Mouse (Mus musculus) MEL (cell line): ENCODE measurements around the gene Siva1. TPM values are rescaled to one million over a fixed set of nuclear protein-coding genes. Genes with fewer than 3 reads are reported as not detected.

ENCODE experiments used
- DNase-seq: peaks from one replicate; pipeline ENCODE4 v3.0.0; 2011; ENCODE audit warnings: low read depth, low spot score
- H3K27ac ChIP-seq: 2 replicates; pipeline ENCODE4 v1.5.1; 2012; ENCODE audit warnings: low read depth, mild to moderate bottlenecking, control low read depth, low read length, moderate library complexity; ENCODE audit not compliant: control insufficient read depth
- H3K27me3 ChIP-seq, 2 experiments: fragments of 150-350 bp in 1 of 2; sonication (generic) in 1 of 2; 2 replicates each; pipeline ENCODE4 v1.6.1; 2012; ENCODE audit warnings: low read length in 2 of 2, mild to moderate bottlenecking in 2 of 2, improper control_type of control experiment in 1 of 2, moderate library complexity in 1 of 2; ENCODE audit not compliant: insufficient read depth in 2 of 2, control insufficient read depth in 1 of 2
- H3K36me3 ChIP-seq, 2 experiments: 2 replicates each; pipeline ENCODE4 v1.6.1; 2012 to 2014; ENCODE audit warnings: low read length in 2 of 2, improper control_type of control experiment in 1 of 2, inconsistent platforms in 1 of 2, mild to moderate bottlenecking in 1 of 2; ENCODE audit not compliant: insufficient read depth in 2 of 2, control insufficient read depth in 1 of 2
- H3K4me1 ChIP-seq, 2 experiments: fragments of 150-350 bp in 1 of 2; sonication (generic) in 1 of 2; 2 replicates each; pipeline ENCODE4 v1.6.1; 2012; ENCODE audit warnings: low read length in 2 of 2, improper control_type of control experiment in 1 of 2, mild to moderate bottlenecking in 1 of 2; ENCODE audit not compliant: insufficient read depth in 2 of 2, control insufficient read depth in 1 of 2
- H3K4me3 ChIP-seq, 2 experiments: fragments of 150-350 bp in 1 of 2; sonication (generic) in 1 of 2; 2 replicates each; pipeline ENCODE4 v1.5.1; 2012; ENCODE audit warnings: low read depth in 2 of 2, low read length in 2 of 2, mild to moderate bottlenecking in 2 of 2, moderate library complexity in 2 of 2, control low read depth in 1 of 2, improper control_type of control experiment in 1 of 2; ENCODE audit not compliant: control insufficient read depth in 1 of 2, insufficient read depth in 1 of 2
- H3K79me2 ChIP-seq: 2 replicates; pipeline ENCODE4 v1.6.1; 2012; ENCODE audit warnings: mild to moderate bottlenecking, low read length, moderate library complexity; ENCODE audit not compliant: control insufficient read depth, poor library complexity, insufficient read depth
- H3K9ac ChIP-seq: 2 replicates; pipeline ENCODE4 v1.6.1; 2012; ENCODE audit warnings: low read depth, mild to moderate bottlenecking, control low read depth, low read length, moderate library complexity; ENCODE audit not compliant: control insufficient read depth, poor library complexity, severe bottlenecking
- H3K9me3 ChIP-seq: fragments of 150-350 bp; sonication (generic); replicated peaks from 2 replicates; pipeline ENCODE4 v1.6.1; 2012; ENCODE audit warnings: mild to moderate bottlenecking, low read length, improper control_type of control experiment, moderate library complexity; ENCODE audit not compliant: insufficient read depth
- BHLHE40 ChIP-seq: IDR thresholded peaks from 2 replicates; pipeline ENCODE4 v1.6.1; 2012; ENCODE audit warnings: low read depth, mild to moderate bottlenecking, inconsistent platforms, low read length, improper control_type of control experiment, borderline replicate concordance
- CHD1 ChIP-seq: IDR thresholded peaks from 2 replicates; pipeline ENCODE4 v1.6.1; 2012; ENCODE audit warnings: low read depth, mild to moderate bottlenecking, inconsistent platforms, low read length, improper control_type of control experiment
- CHD2 ChIP-seq: IDR thresholded peaks from 2 replicates; pipeline ENCODE4 v1.6.1; 2011; ENCODE audit warnings: low read length, improper control_type of control experiment
- CTCF ChIP-seq, 3 experiments: IDR thresholded peaks in 2 of 3; conservative IDR thresholded peaks in 1 of 3; 2 replicates each; pipeline ENCODE4 v1.5.1; 2011 to 2012; ENCODE audit warnings: low read length in 3 of 3, low read depth in 2 of 3, mild to moderate bottlenecking in 2 of 3, improper control_type of control experiment in 1 of 3, inconsistent platforms in 1 of 3, mixed read lengths in 1 of 3, moderate library complexity in 1 of 3; ENCODE audit not compliant: control insufficient read depth in 1 of 3, insufficient read depth in 1 of 3, poor library complexity in 1 of 3, severe bottlenecking in 1 of 3
- E2F4 ChIP-seq: IDR thresholded peaks from 2 replicates; pipeline ENCODE4 v1.6.1; 2011; ENCODE audit warnings: low read depth, low read length, improper control_type of control experiment, borderline replicate concordance
- EP300 ChIP-seq, 2 experiments: IDR thresholded peaks; 2 replicates each; pipeline ENCODE4 v1.6.1; 2011; ENCODE audit warnings: improper control_type of control experiment in 2 of 2, low read length in 2 of 2, low read depth in 1 of 2, mild to moderate bottlenecking in 1 of 2
- GABPA ChIP-seq: IDR thresholded peaks from 2 replicates; pipeline ENCODE4 v1.6.1; 2012; ENCODE audit warnings: low read depth, mild to moderate bottlenecking, inconsistent platforms, low read length, improper control_type of control experiment, moderate library complexity
- HCFC1 ChIP-seq: IDR thresholded peaks from 2 replicates; pipeline ENCODE4 v1.6.1; 2012; ENCODE audit warnings: low read depth, mild to moderate bottlenecking, inconsistent platforms, low read length, improper control_type of control experiment, moderate library complexity
- KAT2A ChIP-seq: conservative IDR thresholded peaks from 2 replicates; pipeline ENCODE4 v1.6.1; 2012; ENCODE audit warnings: low read depth, low read length, improper control_type of control experiment, inconsistent platforms
- MAFK ChIP-seq: IDR thresholded peaks from 2 replicates; pipeline ENCODE4 v1.6.1; 2011; ENCODE audit warnings: low read depth, mild to moderate bottlenecking, low read length, improper control_type of control experiment, borderline replicate concordance
- MAX ChIP-seq: IDR thresholded peaks from 2 replicates; pipeline ENCODE4 v1.6.1; 2011; ENCODE audit warnings: low read length, improper control_type of control experiment
- MAZ ChIP-seq: IDR thresholded peaks from 2 replicates; pipeline ENCODE4 v1.6.1; 2012; ENCODE audit warnings: low read depth, mild to moderate bottlenecking, inconsistent platforms, low read length, improper control_type of control experiment
- MEF2A ChIP-seq: IDR thresholded peaks from 2 replicates; pipeline ENCODE4 v1.6.1; 2014; ENCODE audit warnings: low read depth, mild to moderate bottlenecking, inconsistent platforms, low read length, improper control_type of control experiment; ENCODE audit not compliant: poor library complexity, insufficient replicate concordance, severe bottlenecking; ENCODE audit errors: extremely low read depth
- MXI1 ChIP-seq: IDR thresholded peaks from 2 replicates; pipeline ENCODE4 v1.6.1; 2011; ENCODE audit warnings: mild to moderate bottlenecking, low read depth, low read length, improper control_type of control experiment
- MYB ChIP-seq: IDR thresholded peaks from 2 replicates; pipeline ENCODE4 v1.6.1; 2011; ENCODE audit warnings: mild to moderate bottlenecking, low read depth, low read length, improper control_type of control experiment
- MYC ChIP-seq: IDR thresholded peaks from 2 replicates; pipeline ENCODE4 v1.6.1; 2011; ENCODE audit warnings: low read depth, mild to moderate bottlenecking, low read length, improper control_type of control experiment, moderate library complexity
- NELFE ChIP-seq: IDR thresholded peaks from 2 replicates; pipeline ENCODE4 v1.6.1; 2011; ENCODE audit warnings: low read depth, low read length, improper control_type of control experiment
- NRF1 ChIP-seq: IDR thresholded peaks from 2 replicates; pipeline ENCODE4 v1.6.1; 2014; ENCODE audit warnings: low read depth, mild to moderate bottlenecking, inconsistent platforms, low read length, improper control_type of control experiment, moderate library complexity; ENCODE audit not compliant: poor library complexity, insufficient read depth, severe bottlenecking
- POLR2A ChIP-seq, 2 experiments: IDR thresholded peaks; 2 replicates each; pipeline ENCODE4 v1.6.1; 2011 to 2012; ENCODE audit warnings: low read length in 2 of 2, mild to moderate bottlenecking in 2 of 2, control low read depth in 1 of 2, improper control_type of control experiment in 1 of 2, low read depth in 1 of 2, moderate library complexity in 1 of 2; ENCODE audit not compliant: control insufficient read depth in 1 of 2, insufficient read depth in 1 of 2, poor library complexity in 1 of 2
- POLR2AphosphoS2 ChIP-seq: IDR thresholded peaks from 2 replicates; pipeline ENCODE4 v1.6.1; 2011; ENCODE audit warnings: low read length, improper control_type of control experiment
- POLR2AphosphoS5 ChIP-seq: IDR thresholded peaks from 2 replicates; pipeline ENCODE4 v1.6.1; 2012; ENCODE audit warnings: low read depth, borderline replicate concordance, mild to moderate bottlenecking, inconsistent platforms, low read length, moderate library complexity, mixed read lengths
- RAD21 ChIP-seq: IDR thresholded peaks from 2 replicates; pipeline ENCODE4 v1.6.1; 2011; ENCODE audit warnings: mild to moderate bottlenecking, low read depth, low read length, improper control_type of control experiment
- RCOR1 ChIP-seq: IDR thresholded peaks from 2 replicates; pipeline ENCODE4 v1.6.1; 2012; ENCODE audit warnings: low read depth, mild to moderate bottlenecking, inconsistent platforms, low read length, improper control_type of control experiment
- SIN3A ChIP-seq: IDR thresholded peaks from 2 replicates; pipeline ENCODE4 v1.6.1; 2012; ENCODE audit warnings: low read length, improper control_type of control experiment, inconsistent platforms
- SMC3 ChIP-seq: IDR thresholded peaks from 2 replicates; pipeline ENCODE4 v1.6.1; 2011; ENCODE audit warnings: low read depth, low read length, improper control_type of control experiment
- TBP ChIP-seq: IDR thresholded peaks from 2 replicates; pipeline ENCODE4 v1.8.0; 2011; ENCODE audit warnings: low read depth, low read length, improper control_type of control experiment
- TCF12 ChIP-seq: IDR thresholded peaks from 2 replicates; pipeline ENCODE4 v1.6.1; 2014; ENCODE audit warnings: low read depth, mild to moderate bottlenecking, inconsistent platforms, low read length, improper control_type of control experiment, moderate library complexity
- UBTF ChIP-seq: IDR thresholded peaks from 2 replicates; pipeline ENCODE4 v1.6.1; 2012; ENCODE audit warnings: low read depth, mild to moderate bottlenecking, inconsistent platforms, low read length, improper control_type of control experiment, moderate library complexity, borderline replicate concordance; ENCODE audit not compliant: insufficient read depth
- USF1 ChIP-seq: IDR thresholded peaks from 2 replicates; pipeline ENCODE4 v1.6.1; 2014; ENCODE audit warnings: low read depth, mild to moderate bottlenecking, inconsistent platforms, low read length, improper control_type of control experiment, moderate library complexity
- ZC3H11A ChIP-seq: IDR thresholded peaks from 2 replicates; pipeline ENCODE4 v1.6.1; 2012; ENCODE audit warnings: low read depth, mild to moderate bottlenecking, inconsistent platforms, low read length, improper control_type of control experiment
- ZKSCAN1 ChIP-seq: IDR thresholded peaks from 2 replicates; pipeline ENCODE4 v1.6.1; 2012; ENCODE audit warnings: low read depth, mild to moderate bottlenecking, inconsistent platforms, low read length, improper control_type of control experiment, moderate library complexity
- polyA plus RNA-seq, 2 experiments: library from polyadenylated mRNA; stranded (reverse) in 1 of 2; unstranded in 1 of 2; fragments of >175 nt in 1 of 2; fragments of >200 nt in 1 of 2; gene quantifications; 2 replicates each; pipeline versions ENCODE4 v1.2.1 to v1.2.4; 2012; ENCODE audit warnings: low replicate concordance in 2 of 2, low read depth in 1 of 2; ENCODE audit not compliant: insufficient read length in 2 of 2, insufficient read depth in 1 of 2, missing spikeins in 1 of 2
- total RNA-seq: library from RNA; depleted of rRNA; stranded (reverse); fragments of 300-350 nt; gene quantifications from 2 replicates; pipeline ENCODE4 v1.2.3, GENCODE M21; 2012

Gene Siva1
- total and polyA plus RNA-seq, 3 experiments: 531 to 659 TPM; not detected in 1

DNA sequence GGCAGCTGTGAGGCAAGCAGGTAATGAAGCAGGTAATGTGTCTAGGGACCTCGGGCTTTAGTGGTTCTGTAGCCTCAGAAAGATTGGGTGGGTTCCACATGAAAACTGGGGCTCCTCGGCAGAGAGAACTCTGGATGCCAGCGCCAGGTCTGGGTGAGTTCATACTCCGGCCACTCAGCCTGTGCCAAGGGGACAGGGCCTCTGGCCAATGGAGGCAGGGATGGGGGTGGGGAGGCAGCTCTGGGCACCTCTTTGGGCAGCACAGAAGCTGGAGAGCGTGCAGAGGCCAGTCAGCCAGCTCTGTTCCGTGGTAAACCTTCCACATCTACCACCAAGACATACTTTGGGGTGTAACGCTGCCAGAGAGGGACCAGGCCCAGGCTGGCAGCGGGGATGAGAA lies 46.9 kb upstream of the Siva1 start:
- Histone ChIP-seq H3K4me1 (peaks cover 41 to 54% of the 10 kb centered on the region in 2 experiments), H3K4me3 (no peak overlapping the region), H3K27me3 (no peaks in the 10 kb centered on the region), H3K79me2 (peaks cover 15% of the 10 kb centered on the region), H3K9me3 (no peaks in the 10 kb centered on the region), H3K27ac (no peak overlapping the region), H3K36me3 (peaks cover 6 to 44% of the 10 kb centered on the region in 2 experiments; a peak in 3 of 4 replicates), H3K9ac (no peak overlapping the region)
- DNase-seq: no peak
- TF ChIP-seq GABPA (no peak), E2F4 (no peak), USF1 (no peak)

DNA sequence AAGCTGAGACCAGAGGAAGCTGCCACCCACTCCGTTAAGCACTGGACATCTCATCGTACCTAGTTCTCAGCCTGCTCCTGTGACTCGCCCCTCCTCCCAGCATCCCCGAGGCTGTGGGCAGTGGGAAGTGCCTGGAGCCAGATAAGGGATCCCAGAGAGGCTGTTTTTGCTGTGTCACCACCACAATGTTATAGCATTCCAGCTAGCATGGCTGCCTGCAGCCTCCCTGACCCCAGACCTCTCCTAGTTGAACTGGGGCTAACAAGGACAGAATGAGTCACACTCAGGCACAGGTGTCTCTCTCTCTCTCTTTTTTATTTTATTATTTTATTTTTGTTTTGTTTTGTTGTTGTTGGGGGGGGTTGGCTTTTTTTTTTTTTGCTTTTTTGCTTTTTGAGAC lies 45.3 kb upstream of the Siva1 start:
- peak; percentile 99 for DNase-seq
- Histone ChIP-seq H3K9ac (peak overlapping the region; percentile 21), H3K4me3 (no peak overlapping the region; a peak in 1 of 4 replicates), H3K4me1 (peaks cover 35 to 43% of the 10 kb centered on the region in 2 experiments), H3K79me2 (peaks cover 15% of the 10 kb centered on the region), H3K9me3 (no peaks in the 10 kb centered on the region), H3K27ac (peak overlapping the region; percentile 67), H3K36me3 (peaks cover 6 to 38% of the 10 kb centered on the region in 2 experiments; a peak in 3 of 4 replicates), H3K27me3 (no peaks in the 10 kb centered on the region)
- TF ChIP-seq POLR2AphosphoS2 (no peak; the same call in none of the 2 replicates), MEF2A (no peak), MXI1 (peak; percentile 85), POLR2A (IDR thresholded peaks at IDR 0.05; ENCODE audit: control insufficient read depth in 1 of 2, insufficient read depth in 1 of 2, low read depth in 1 of 2, low read length in 2 of 2, poor library complexity in 1 of 2) (peak in 1 of 2 experiments; percentile 72; a peak in 1 of 4 replicates), NRF1 (no peak), E2F4 (0 out of 2 replicates have a peak, but pooled peaks have one; percentile 49), CTCF (IDR thresholded peaks at IDR 0.05 in 2 of 3, conservative IDR thresholded peaks at IDR 0.05 in 1 of 3; ENCODE audit: control insufficient read depth in 1 of 3, insufficient read depth in 1 of 3, low read depth in 2 of 3, low read length in 3 of 3, poor library complexity in 1 of 3, severe bottlenecking in 1 of 3) (no peak), UBTF (peak; percentile 63; the same call in 1 of the 2 replicates), EP300 (IDR thresholded peaks at IDR 0.05; ENCODE audit: low read depth in 1 of 2, low read length in 2 of 2) (peak; percentile 99 to 100), ZC3H11A (no peak; the same call in 1 of the 2 replicates), MAX (peak; percentile 72), BHLHE40 (peak; percentile 86; the same call in 1 of the 2 replicates), CHD1 (no peak; the same call in none of the 2 replicates), USF1 (peak; percentile 35), TBP (peak; percentile 77; the same call in 1 of the 2 replicates), NELFE (peak; percentile 63; the same call in 1 of the 2 replicates), MAZ (peak; percentile 100), SIN3A (peak; percentile 96), KAT2A (no peak; the same call in 1 of the 2 replicates), TCF12 (peak; percentile 98), ZKSCAN1 (peak; percentile 63; the same call in 1 of the 2 replicates), CHD2 (peak; percentile 89), HCFC1 (peak; percentile 71), RAD21 (no peak), RCOR1 (peak; percentile 99), POLR2AphosphoS5 (no peak), MAFK (peak; percentile 99), SMC3 (no peak; the same call in 1 of the 2 replicates), MYC (peak; percentile 92), MYB (peak; percentile 71)
